Mouse (Mus musculus): ENCODE measurements around the gene Brpf3. TPM values are rescaled to one million over a fixed set of nuclear protein-coding genes. Genes with fewer than 3 reads are reported as not detected.

Brpf3 gene
- polyA plus RNA-seq, 1 experiment from 2014 or later = 12.5 TPM

GRCm38 (mm10) chr17:28846974-28847617 is 46.2 kb downstream of the Brpf3 start:
- Histone ChIP-seq H3K27me3 (ENCODE audit: insufficient read depth, low read length) (no peaks in the 10 kb centered on the region), H3K4me1 (ENCODE audit: insufficient read depth) (no peaks in the 10 kb centered on the region), H3K9ac (no peak overlapping the region), H3K4me2 (no peak overlapping the region), H3K27ac (ENCODE audit: low read depth) (no peak overlapping the region; the same call in 1 of the 2 replicates), H3K4me3 (ENCODE audit: low read depth, low read length) (no peak overlapping the region), H3K9me3 (ENCODE audit: low read depth, low read length) (no peaks in the 10 kb centered on the region), H3K36me3 (ENCODE audit: insufficient read depth) (no peaks in the 10 kb centered on the region)
- ATAC-seq (ENCODE audit: insufficient read depth) (0 out of 2 replicates have a peak, but pooled peaks have one; percentile 47), DNase-seq (no peak)
- TF ChIP-seq CTCF (IDR thresholded peaks at IDR 0.05; ENCODE audit: low read depth) = no peak
- 22% methylated on average over 11 of the region's 11 CpGs for WGBS

DNA sequence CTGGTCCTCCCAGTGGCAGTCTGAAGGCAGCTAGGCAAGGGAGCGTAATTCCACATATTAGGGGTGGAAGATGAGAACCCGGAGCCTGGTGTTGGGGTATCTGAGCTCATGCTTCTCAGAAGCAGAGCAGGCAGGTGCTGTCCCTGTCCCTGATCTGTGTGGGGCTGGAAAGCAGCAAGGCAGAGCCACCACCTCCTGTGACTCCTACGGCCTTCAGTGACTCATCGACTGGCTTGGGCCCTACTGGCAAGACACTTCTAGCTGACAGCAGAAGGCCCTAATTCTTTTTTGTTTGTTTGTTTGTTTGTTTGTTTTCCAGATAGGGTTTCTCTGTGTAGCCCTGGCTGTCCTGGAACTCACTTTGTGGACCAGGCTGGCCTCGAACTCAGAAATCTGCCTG is 49.6 kb downstream of the Brpf3 start:
- Histone ChIP-seq H3K9ac (no peak overlapping the region), H3K27me3 (ENCODE audit: insufficient read depth, low read length) (no peaks in the 10 kb centered on the region), H3K4me2 (no peak overlapping the region), H3K4me1 (ENCODE audit: insufficient read depth) (no peaks in the 10 kb centered on the region), H3K36me3 (ENCODE audit: insufficient read depth) (no peaks in the 10 kb centered on the region), H3K27ac (ENCODE audit: low read depth) (no peak overlapping the region), H3K9me3 (ENCODE audit: low read depth, low read length) (no peaks in the 10 kb centered on the region), H3K4me3 (ENCODE audit: low read depth, low read length) (no peak overlapping the region)
- ATAC-seq (ENCODE audit: insufficient read depth) = no peak
- DNase-seq = no peak
- 84% methylated on average over 5 of the region's 5 CpGs for WGBS
- TF ChIP-seq CTCF (IDR thresholded peaks at IDR 0.05; ENCODE audit: low read depth) = no peak

- Histone ChIP-seq H3K9ac (no peak overlapping the region), H3K4me1 (ENCODE audit: insufficient read depth) (no peaks in the 10 kb centered on the region), H3K27me3 (ENCODE audit: insufficient read depth, low read length) (no peaks in the 10 kb centered on the region), H3K9me3 (ENCODE audit: low read depth, low read length) (peaks cover 7% of the 10 kb centered on the region; the same call in 1 of the 2 replicates), H3K36me3 (ENCODE audit: insufficient read depth) (no peaks in the 10 kb centered on the region), H3K27ac (ENCODE audit: low read depth) (no peak overlapping the region), H3K4me3 (ENCODE audit: low read depth, low read length) (no peak overlapping the region), H3K4me2 (no peak overlapping the region)
- ATAC-seq (ENCODE audit: insufficient read depth) (no peak), DNase-seq (no peak)
- no peak for TF ChIP-seq CTCF (IDR thresholded peaks at IDR 0.05; ENCODE audit: low read depth)
- WGBS = 81% methylated on average over 7 of the region's 7 CpGs
Observed at GRCm38 (mm10) chr17:28854377-28854776, 53.5 kb downstream of the Brpf3 start.

GRCm38 (mm10) chr17:28855166-28855885 is 54.4 kb downstream of the Brpf3 start:
- WGBS = 67% methylated on average over 9 of the region's 9 CpGs
- peak; percentile 47 for TF ChIP-seq CTCF (IDR thresholded peaks at IDR 0.05; ENCODE audit: low read depth)
- no peak overlapping the region for H3K27ac ChIP-seq (ENCODE audit: low read depth)
- no peak overlapping the region for H3K9ac ChIP-seq
- DNase-seq (peak; percentile 55), ATAC-seq (ENCODE audit: insufficient read depth) (no peak)
- H3K4me2 ChIP-seq = no peak overlapping the region
- H3K9me3 ChIP-seq (ENCODE audit: low read depth, low read length) = peaks cover 7% of the 10 kb centered on the region; the same call in 1 of the 2 replicates
- H3K27me3 ChIP-seq (ENCODE audit: insufficient read depth, low read length) = no peaks in the 10 kb centered on the region
- H3K36me3 ChIP-seq (ENCODE audit: insufficient read depth) = no peaks in the 10 kb centered on the region
- H3K4me3 ChIP-seq (ENCODE audit: low read depth, low read length) = no peak overlapping the region
- no peaks in the 10 kb centered on the region for H3K4me1 ChIP-seq (ENCODE audit: insufficient read depth)

- H3K4me2 ChIP-seq = no peak overlapping the region
- no peaks in the 10 kb centered on the region for H3K27me3 ChIP-seq (ENCODE audit: insufficient read depth, low read length)
- peaks cover 7% of the 10 kb centered on the region; the same call in 1 of the 2 replicates for H3K9me3 ChIP-seq (ENCODE audit: low read depth, low read length)
- no peak overlapping the region for H3K9ac ChIP-seq
- H3K27ac ChIP-seq (ENCODE audit: low read depth) = no peak overlapping the region
- no peaks in the 10 kb centered on the region for H3K36me3 ChIP-seq (ENCODE audit: insufficient read depth)
- ATAC-seq (ENCODE audit: insufficient read depth) (no peak), DNase-seq (no peak)
- 60% methylated on average over 3 of the region's 3 CpGs for WGBS
- no peak for TF ChIP-seq CTCF (IDR thresholded peaks at IDR 0.05; ENCODE audit: low read depth)
- H3K4me1 ChIP-seq (ENCODE audit: insufficient read depth) = no peaks in the 10 kb centered on the region
- H3K4me3 ChIP-seq (ENCODE audit: low read depth, low read length) = no peak overlapping the region
Observed at GRCm38 (mm10) chr17:28856030-28856429, 55.1 kb downstream of the Brpf3 start.

- Histone ChIP-seq H3K4me3 (ENCODE audit: low read depth, low read length) (no peak within 1 kb of the TSS), H3K4me1 (ENCODE audit: insufficient read depth) (no peaks in the 10 kb centered on the region), H3K9ac (no peak within 1 kb of the TSS), H3K9me3 (ENCODE audit: low read depth, low read length) (peaks cover 7% of the 10 kb centered on the region; the same call in 1 of the 2 replicates), H3K27me3 (ENCODE audit: insufficient read depth, low read length) (no peaks in the 10 kb centered on the region), H3K27ac (ENCODE audit: low read depth) (no peak within 1 kb of the TSS), H3K4me2 (no peak within 1 kb of the TSS), H3K36me3 (ENCODE audit: insufficient read depth) (no peaks in the 10 kb centered on the region)
- DNase-seq = no peak
- ATAC-seq (ENCODE audit: insufficient read depth) = no peak
- no peak for TF ChIP-seq CTCF (IDR thresholded peaks at IDR 0.05; ENCODE audit: low read depth)
- WGBS = 33% methylated on average over 12 of the region's 12 CpGs
Observed at GRCm38 (mm10) chr17:28858205-28858604, 57.3 kb downstream of the Brpf3 start, which contains the start of gene Pnpla1. Pnpla1 (plus strand) TSS chr17:28858411.

DNA sequence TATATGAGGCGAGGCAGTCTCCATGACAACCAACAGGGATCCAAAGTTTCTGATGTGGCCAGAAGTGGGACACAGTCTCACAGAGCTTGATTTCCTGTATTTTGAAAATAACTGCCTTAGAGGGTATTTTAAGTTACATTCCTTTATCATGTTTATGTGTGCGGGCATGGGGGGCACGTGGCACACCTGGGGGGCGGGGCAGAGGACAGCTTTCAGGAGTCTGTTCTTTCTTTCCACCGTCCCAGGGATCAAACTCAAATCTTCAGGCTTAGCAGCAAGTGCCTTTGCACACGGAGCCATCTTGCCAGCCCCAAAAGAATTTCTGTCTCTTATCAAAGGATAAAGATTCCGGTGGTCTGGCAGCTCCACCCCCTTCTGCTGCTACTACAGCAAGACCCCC is 63.0 kb downstream of the Brpf3 start:
- WGBS = 55% methylated on average over 7 of the region's 7 CpGs

More for the DNA sequence above, 63.0 kb downstream of the Brpf3 start:
- no peak overlapping the region for H3K4me3 ChIP-seq (ENCODE audit: low read depth, low read length)
- no peaks in the 10 kb centered on the region for H3K36me3 ChIP-seq (ENCODE audit: insufficient read depth)
- no peaks in the 10 kb centered on the region for H3K27me3 ChIP-seq (ENCODE audit: insufficient read depth, low read length)
- no peaks in the 10 kb centered on the region for H3K4me1 ChIP-seq (ENCODE audit: insufficient read depth)
- no peak overlapping the region for H3K4me2 ChIP-seq
- TF ChIP-seq CTCF (IDR thresholded peaks at IDR 0.05; ENCODE audit: low read depth) = no peak
- DNase-seq (no peak), ATAC-seq (ENCODE audit: insufficient read depth) (no peak)
- H3K27ac ChIP-seq (ENCODE audit: low read depth) = no peak overlapping the region
- no peaks in the 10 kb centered on the region for H3K9me3 ChIP-seq (ENCODE audit: low read depth, low read length)
- no peak overlapping the region for H3K9ac ChIP-seq

All from lung, embryonic 14.5 days (tissue).